Mouse (Mus musculus) small intestine, adult 2 months (tissue): ENCODE data around the gene Sim1.

ENCODE experiments used
- CTCF ChIP-seq: fragments of 200-500 bp; IDR thresholded peaks from 2 replicates; pipeline ENCODE4 v1.5.1; 2012; ENCODE audit warnings: low read depth, mild to moderate bottlenecking, control low read depth, inconsistent platforms, low read length, moderate library complexity, mixed read lengths; ENCODE audit not compliant: insufficient replicate concordance, insufficient read length; ENCODE audit errors: extremely low read depth
- POLR2A ChIP-seq: fragments of 200-500 bp; IDR thresholded peaks from 2 replicates; pipeline ENCODE4 v1.6.1; 2012; ENCODE audit warnings: low read depth, mild to moderate bottlenecking, control low read depth, inconsistent platforms, low read length, moderate library complexity

DNA sequence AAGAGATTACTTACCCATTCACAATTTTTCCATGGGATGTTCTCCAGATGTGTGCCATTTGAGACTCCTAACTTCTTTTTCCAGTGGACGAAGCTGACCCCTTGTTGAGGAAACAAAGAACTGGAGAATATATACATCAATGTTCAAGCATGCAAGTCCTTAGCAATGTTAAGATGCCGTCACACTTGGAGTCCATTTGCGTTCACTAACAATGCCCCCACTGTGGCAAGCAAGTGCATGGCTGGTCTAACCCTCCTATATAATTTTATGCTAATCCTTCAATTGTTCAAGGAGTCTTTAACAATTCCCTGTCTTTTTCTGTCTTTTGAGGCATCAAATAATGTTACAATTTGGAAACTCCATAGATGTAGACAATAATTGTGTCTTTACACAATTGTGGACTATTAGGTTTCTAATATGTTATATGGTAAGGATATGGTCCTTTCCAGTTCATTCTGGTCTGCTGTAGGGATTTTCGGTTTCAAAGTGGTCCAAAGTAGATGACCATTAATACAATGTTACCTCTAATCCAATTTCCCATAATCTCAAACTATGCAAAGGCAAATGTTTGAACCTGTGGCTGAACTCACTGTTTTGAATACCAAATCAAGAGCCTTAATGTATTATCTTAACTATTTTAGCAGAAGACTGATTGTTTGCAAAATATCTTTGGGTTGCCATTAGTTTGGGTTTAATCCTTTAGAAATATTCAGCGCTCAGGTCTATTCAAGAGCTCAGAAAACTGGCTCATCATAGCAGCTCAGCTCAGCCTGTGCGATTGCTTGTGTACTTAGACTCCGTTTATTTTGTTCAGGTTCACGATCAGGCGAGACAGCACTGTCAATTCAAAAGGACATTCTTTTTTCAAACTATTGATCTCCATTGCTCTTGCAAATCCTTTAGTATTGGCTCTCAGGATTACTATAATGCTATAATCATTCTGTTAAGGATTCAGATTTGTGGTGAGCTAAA is 129.0 kb downstream of the Sim1 start:
- TF ChIP-seq CTCF: no peak
- TF ChIP-seq POLR2A: no peak
